Mouse (Mus musculus) right cerebral cortex, postnatal 36 days (tissue): ENCODE results near the gene Gps1.
"Not testable (repeated sequence)": the region's sequence is repeated elsewhere in the genome, so short reads cannot be mapped to it uniquely, and the experiment has no call there.

Experiments
- DNase-seq, 2 experiments: peaks; one replicate each; pipeline ENCODE4 v3.0.0; 2022; ENCODE audit warnings: low spot score in 2 of 2, mixed read lengths in 1 of 2

The Gps1 gene

GRCm38 (mm10) chr11:120821076-120821922 lies 37.2 kb downstream of the Gps1 start:
- DNase-seq, result no peak

- no peak for DNase-seq
These were observed 38.2 kb downstream of the Gps1 start for GRCm38 (mm10) chr11:120822321-120822720.

DNA sequence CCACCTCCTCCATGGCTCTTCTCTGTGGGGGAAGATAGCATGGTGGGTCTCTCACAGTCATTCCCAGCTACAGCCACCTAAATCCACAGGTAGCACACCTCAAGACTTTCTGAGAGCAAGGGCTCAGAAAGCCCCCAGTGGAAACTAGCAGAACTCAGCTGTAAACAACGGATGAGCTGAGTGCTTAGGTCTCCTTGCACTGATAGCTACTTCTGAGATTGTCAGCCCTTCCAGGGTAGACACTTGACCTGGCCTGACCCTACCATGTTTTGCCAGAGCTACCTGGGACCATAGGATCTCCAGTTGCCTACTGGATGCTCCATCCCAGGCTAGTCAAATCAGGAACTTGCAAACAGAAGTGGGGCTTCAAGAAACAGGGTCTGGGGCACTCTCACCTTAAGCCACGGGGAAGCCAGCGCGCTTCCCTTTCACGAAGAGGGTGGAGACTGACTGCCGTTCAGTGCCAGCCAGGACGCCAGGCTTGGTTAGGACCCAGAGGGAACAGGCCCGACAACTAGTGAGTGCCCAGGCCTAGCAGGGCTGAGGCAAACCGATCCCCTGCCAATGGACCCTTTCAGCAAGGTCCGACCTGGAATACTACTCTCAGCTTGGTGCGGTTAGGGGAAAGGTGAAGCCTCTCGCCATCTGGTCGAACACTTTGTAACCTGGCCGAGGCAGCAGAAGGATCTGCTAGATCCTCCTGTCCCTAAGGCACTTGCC lies 38.9 kb downstream of the Gps1 start:
- DNase-seq, result no peak

- no peak for DNase-seq
These were observed 39.5 kb downstream of the Gps1 start for GRCm38 (mm10) chr11:120823551-120823947.

DNA sequence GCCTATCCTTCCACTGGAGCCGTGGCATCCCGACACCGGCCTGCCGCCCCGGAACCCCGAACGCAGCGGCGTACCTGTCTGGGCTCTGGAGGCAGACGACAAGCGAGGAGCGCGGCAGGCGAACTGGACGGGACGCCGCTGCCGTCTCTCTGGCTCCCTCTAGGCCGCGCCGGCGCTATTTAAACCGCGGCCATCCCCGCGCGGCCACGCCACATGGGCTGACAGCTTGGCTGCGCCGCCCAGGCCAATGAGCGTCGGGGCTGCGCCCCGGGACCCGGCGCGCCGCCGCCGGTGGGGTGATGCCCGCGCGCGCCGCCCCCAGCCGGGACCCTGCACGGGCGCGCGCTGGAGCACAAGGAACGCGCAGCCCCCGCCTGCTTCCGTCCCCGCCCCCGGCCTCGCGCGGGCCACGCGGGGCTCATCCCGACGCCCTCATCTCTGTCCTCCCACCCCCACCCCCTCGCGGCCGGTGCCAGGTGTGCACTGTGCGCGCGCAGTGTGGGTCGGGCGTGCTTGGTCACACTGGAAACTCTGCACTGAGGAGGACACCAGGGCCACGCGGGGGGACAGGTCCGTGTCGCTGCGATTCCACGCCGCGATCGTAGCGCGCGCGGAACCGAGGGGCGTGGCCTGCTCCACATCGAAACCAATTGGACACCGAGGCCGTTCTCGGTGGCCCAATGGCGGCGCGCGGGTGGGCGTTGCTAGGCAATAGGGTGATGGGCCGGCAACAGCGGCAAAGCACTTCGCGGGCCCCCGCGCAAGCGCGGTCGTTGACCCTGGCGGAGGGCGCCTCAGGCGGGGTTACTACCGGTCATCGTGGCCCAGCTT lies 40.1 kb downstream of the Gps1 start, which contains the start of gene Fasn:
TSS of gene Fasn (minus strand) at position 592 of the 831 bp plus-strand sequence.
- peak; percentile 97 for DNase-seq

DNA sequence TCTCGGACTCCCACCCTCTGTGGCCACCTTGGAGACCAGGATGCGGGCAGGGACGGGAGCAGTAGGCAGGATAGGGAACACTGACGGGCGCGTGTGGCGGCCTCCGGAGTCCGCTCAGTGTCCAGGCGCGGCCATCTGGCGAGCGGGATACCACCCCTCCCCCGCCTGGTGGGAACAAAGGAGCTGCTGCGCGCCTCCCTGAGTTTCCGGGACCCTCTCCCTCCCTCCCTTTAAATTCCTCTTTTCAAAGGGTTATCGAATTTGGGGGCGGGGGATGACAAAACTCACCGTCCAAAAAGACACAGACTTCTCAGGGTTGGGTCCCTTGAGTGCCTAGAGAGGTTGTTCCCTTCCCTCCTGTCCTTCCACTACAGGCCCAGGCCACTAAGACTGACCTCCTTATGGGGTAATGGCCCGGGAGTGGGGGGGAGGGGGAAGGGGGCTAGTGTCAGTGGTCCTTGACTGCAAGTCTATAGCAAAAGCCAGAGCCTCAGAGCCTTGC lies 40.8 kb downstream of the Gps1 start:
- DNase-seq, result no peak

- DNase-seq, result no peak
These were observed 41.3 kb downstream of the Gps1 start for GRCm38 (mm10) chr11:120825289-120825863.

GRCm38 (mm10) chr11:120826016-120826953 lies 42.2 kb downstream of the Gps1 start:
- DNase-seq, result no peak

- DNase-seq, result no peak
These were observed 44.3 kb downstream of the Gps1 start for GRCm38 (mm10) chr11:120828416-120828815.

- DNase-seq, result no peak
These were observed 45.9 kb downstream of the Gps1 start for GRCm38 (mm10) chr11:120829757-120830532.

DNA sequence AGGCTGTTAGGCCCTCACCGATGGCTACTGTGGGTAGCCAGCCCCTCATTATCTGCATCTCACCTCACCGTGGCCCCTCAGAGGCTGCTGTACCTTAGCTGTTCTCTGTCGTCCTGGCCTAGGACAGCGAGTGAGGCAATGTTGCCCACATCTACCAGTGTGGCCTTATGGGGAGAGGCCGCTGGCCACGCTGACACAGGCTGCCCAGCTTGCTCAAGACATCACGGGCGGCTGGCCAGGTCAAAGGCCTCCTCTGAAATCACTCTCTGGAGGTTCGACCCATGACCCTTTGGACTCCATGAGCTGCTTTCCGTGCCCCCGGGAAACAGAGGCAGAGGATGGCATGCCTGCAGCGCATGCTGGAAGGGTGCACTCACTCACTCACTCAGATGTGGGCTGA lies 46.6 kb downstream of the Gps1 start:
- DNase-seq, result no peak

DNA sequence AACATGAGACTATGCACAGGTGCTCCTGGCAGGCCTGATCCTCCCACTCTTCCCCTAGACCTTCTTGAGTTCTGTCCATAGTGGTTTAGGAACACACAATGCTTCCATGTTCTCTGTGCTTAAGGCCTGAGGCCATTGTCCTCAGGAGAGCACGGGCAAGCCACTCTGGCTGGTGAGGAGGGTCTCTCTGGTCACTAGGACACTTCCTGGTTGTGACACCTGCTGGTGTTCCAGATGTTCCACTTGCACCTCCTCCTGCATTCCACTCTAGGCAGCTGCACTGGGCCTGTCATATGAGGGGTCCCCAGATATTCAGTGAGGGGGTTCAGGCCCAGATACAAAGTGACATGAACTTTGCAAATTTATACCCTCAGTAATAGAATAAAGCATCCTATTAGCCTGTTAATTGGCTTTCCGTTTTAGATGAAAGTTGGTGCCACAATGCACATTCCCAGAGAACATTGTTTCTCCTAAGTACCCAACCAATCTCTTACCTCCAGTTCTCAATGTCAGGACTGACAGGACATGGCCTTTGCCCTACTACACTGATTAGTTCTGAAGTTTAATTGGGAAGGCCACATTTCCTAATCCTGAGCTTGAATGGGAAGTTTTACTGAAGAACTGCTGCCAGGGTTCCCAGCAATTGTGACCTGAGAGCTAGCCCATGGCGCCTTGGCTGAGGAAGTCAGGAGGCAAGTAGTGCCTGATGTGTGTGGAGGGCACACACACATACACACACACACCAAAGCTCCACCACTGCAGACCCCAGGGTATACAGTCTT lies 47.8 kb downstream of the Gps1 start:
- DNase-seq, result no peak

DNA sequence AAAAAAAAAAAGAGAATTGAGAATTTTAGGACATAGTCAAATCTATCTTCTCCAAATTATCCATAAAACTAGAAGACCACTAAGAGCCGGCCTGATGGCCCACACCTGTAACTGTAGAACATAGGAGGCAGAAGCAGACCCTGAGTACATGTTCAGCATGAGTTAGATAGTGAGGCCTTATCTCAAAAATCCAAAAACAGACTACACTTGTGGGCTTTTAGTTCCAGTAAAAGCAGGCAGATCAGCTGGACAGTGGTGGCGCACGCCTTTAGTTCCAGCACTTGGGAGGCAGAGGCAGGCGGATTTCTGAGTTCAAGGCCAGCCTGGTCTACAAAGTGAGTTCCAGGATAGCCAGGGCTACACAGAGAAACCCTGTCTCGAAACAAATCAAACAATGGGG lies 48.9 kb downstream of the Gps1 start:
- DNase-seq, result not testable (repeated sequence)

GRCm38 (mm10) chr11:120833555-120834280 lies 49.6 kb downstream of the Gps1 start:
- no peak for DNase-seq
